Comparison of ENCODE assay signal across 8 mouse cellular contexts in genomic region chr7:38200606-38201289, GRCm38 (mm10). TPM values are rescaled to one million over a fixed set of nuclear protein-coding genes. Genes with fewer than 3 reads are reported as not detected.
DNase-seq lines count a peak whose midpoint lies in the region; ATAC-seq and TF ChIP-seq lines count a peak whose summit lies in the region.

No protein-coding gene starts in this region.

- peak; percentile 83 for ATAC-seq in granulocyte monocyte progenitor cell, adult 5-6 weeks (replicated peaks; ENCODE audit: poor library complexity, severe bottlenecking)
- peak; percentile 83 for ATAC-seq in intestine, postnatal 0 days

- H3K9ac ChIP-seq in intestine, postnatal 0 days (ENCODE audit: low read depth, low read length) = no peak overlapping the region

- no peaks in the 10 kb centered on the region for H3K9me3 ChIP-seq in intestine, postnatal 0 days (ENCODE audit: control insufficient read depth)
- no peaks in the 10 kb centered on the region for H3K9me3 ChIP-seq in midbrain, embryonic 10.5 days (replicated peaks)

- WGBS in intestine, postnatal 0 days = 2% methylated on average over 28 of the region's 28 CpGs
- 8% methylated on average over 28 of the region's 28 CpGs for WGBS in midbrain, embryonic 10.5 days

- peak; percentile 63 for DNase-seq in adrenal gland, adult 8-10 months
- DNase-seq in embryo, embryonic 11.5 days (ENCODE audit: low read depth, low spot score) = peak; percentile 88
- DNase-seq in left cerebral cortex, postnatal 36 days (ENCODE audit: low spot score in 2 of 2) = peak; percentile 89 to 92
- peak; percentile 89 for DNase-seq in midbrain, embryonic 10.5 days (ENCODE audit: low spot score)
- DNase-seq in right cerebral cortex, postnatal 36 days (ENCODE audit: low spot score in 2 of 2) = peak; percentile 70 to 75
- peak; percentile 76 to 85 for DNase-seq in urinary bladder, postnatal 4 days (ENCODE audit: low spot score in 2 of 2)

- H3K36me3 ChIP-seq in intestine, postnatal 0 days (ENCODE audit: control insufficient read depth, insufficient read depth) = peaks cover 6% of the 10 kb centered on the region
- no peaks in the 10 kb centered on the region for H3K36me3 ChIP-seq in midbrain, embryonic 10.5 days

- intact Hi-C loops in left cerebral cortex, postnatal 36 days (cut with DNase I) = loop anchor here (1.0 to 2.0 kb wide), 2 partner anchors 18 to 70 kb away; partner anchors contain the start of gene Pop4

- 0 out of 2 replicates have a peak overlapping the region, but pooled peaks have one; percentile 9 for H3K4me3 ChIP-seq in intestine, postnatal 0 days (ENCODE audit: low read depth, low read length)
- H3K4me3 ChIP-seq in midbrain, embryonic 10.5 days = peak overlapping the region; percentile 50

- H3K4me2 ChIP-seq in intestine, postnatal 0 days (replicated peaks; ENCODE audit: low read depth) = peak overlapping the region; percentile 55

- TF ChIP-seq CTCF in intestine, postnatal 0 days (IDR thresholded peaks at IDR 0.05; ENCODE audit: low read depth) = peak; percentile 100

- H3K4me1 ChIP-seq in intestine, postnatal 0 days (replicated peaks; ENCODE audit: control insufficient read depth, insufficient read depth, low read length) = no peaks in the 10 kb centered on the region; the same call in 1 of the 2 replicates
- H3K4me1 ChIP-seq in midbrain, embryonic 10.5 days = peaks cover 7% of the 10 kb centered on the region

- H3K27ac ChIP-seq in intestine, postnatal 0 days (ENCODE audit: low read depth, low read length) = no peak overlapping the region
- no peak overlapping the region for H3K27ac ChIP-seq in midbrain, embryonic 10.5 days (replicated peaks)

- H3K27me3 ChIP-seq in intestine, postnatal 0 days (replicated peaks; ENCODE audit: control insufficient read depth, insufficient read depth, low read length) = no peaks in the 10 kb centered on the region
- no peaks in the 10 kb centered on the region for H3K27me3 ChIP-seq in midbrain, embryonic 10.5 days (ENCODE audit: low read depth, poor library complexity, severe bottlenecking)

RNA-seq across cellular contexts. Expression of gene 1600014C10Rik, which starts 17.7 kb away (rescaled TPM):
- total RNA-seq in adrenal gland, adult 8-10 months (2022) = 10 to 100 TPM; 33.8 to 64.0 (median 45.6) TPM
- 31.3 and 39.0 TPM in 2 replicates for total RNA-seq in granulocyte monocyte progenitor cell, adult 5-6 weeks (2014; fragmentation: Nextera tagmentation)
- total RNA-seq in granulocyte monocyte progenitor cell, adult 5-6 weeks (2017) = 23.6 and 31.1 TPM in 2 replicates
- polyA plus RNA-seq in intestine, postnatal 0 days (2015; fragmentation: Nextera tagmentation; extraction: Ambion mirVana) = 16.9 and 18.2 TPM in 2 replicates
- 10 to 100 TPM; 23.8 to 24.5 TPM for total RNA-seq in left cerebral cortex, postnatal 36 days (2021)
- 14.3 and 16.3 TPM in 2 replicates for polyA plus RNA-seq in midbrain, embryonic 10.5 days (2016; fragmentation: Nextera tagmentation; extraction: Ambion mirVana)

RNA-seq across cellular contexts. Expression of gene Plekhf1, which starts 27.1 kb away (rescaled TPM):
- 1 to 10 TPM; 1.2 to 1.9 (median 1.7) TPM for total RNA-seq in adrenal gland, adult 8-10 months (2022)
- total RNA-seq in granulocyte monocyte progenitor cell, adult 5-6 weeks (2014; fragmentation: Nextera tagmentation) = 0.32 and 2.8 TPM in 2 replicates
- 0.52 and 1.2 TPM in 2 replicates for total RNA-seq in granulocyte monocyte progenitor cell, adult 5-6 weeks (2017)
- polyA plus RNA-seq in intestine, postnatal 0 days (2015; fragmentation: Nextera tagmentation; extraction: Ambion mirVana) = 5.2 and 5.9 TPM in 2 replicates
- 1 to 10 TPM; 1.7 to 2.1 TPM for total RNA-seq in left cerebral cortex, postnatal 36 days (2021)
- polyA plus RNA-seq in midbrain, embryonic 10.5 days (2016; fragmentation: Nextera tagmentation; extraction: Ambion mirVana) = 2.3 and 2.6 TPM in 2 replicates
